Mouse (Mus musculus) mesoderm, embryonic 11.5 days (tissue): ENCODE measurements around the gene Klhl29.

Experiments
- DNase-seq: peaks from one replicate; pipeline ENCODE4 v3.0.0-alpha.2; 2012; ENCODE audit warnings: low read depth, low spot score

Gene Klhl29

DNA sequence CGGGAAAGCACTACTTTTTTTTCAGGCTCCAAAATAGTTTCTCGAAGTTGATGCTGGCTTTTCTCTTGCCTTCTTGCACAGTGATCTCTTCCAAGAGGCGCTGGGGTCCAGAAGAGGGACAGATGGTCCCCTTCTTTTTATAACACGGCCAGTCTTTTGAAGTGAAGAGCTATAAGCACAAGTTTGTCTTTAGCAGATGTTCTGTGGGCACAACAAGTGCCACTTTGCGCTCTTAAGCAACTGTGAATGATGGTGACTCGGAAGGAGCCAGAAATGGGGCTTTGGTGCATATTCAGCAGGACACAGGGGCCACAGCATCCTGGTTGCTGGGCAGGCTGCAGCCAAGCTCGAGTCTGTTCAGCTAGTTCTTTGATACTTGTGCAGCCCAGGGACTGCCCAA is 249.6 kb downstream of the Klhl29 start:
- DNase-seq = no peak

DNA sequence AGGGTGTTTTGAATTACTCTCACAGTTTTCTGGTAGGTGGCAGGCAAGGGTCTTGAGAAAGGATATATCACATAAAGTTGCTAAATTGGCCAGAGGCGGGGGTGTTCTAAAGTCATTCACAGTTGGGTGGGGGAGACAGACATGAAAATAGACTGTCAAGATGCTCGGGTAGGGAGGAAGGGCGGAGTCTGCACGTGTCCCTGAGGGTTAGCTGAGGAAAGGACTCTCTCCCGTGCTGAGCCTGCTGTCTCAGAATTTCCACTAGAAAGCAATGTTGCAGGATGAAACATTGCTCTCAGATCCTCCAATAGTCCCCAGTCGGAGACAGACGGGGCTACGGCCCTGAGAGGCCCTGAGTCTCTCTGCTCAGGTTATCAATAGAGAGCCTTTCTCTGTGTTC is 252.5 kb downstream of the Klhl29 start:
- DNase-seq = no peak

- no peak for DNase-seq
Observed at GRCm38 (mm10) chr12:5120249-5120648, 255.2 kb downstream of the Klhl29 start.

GRCm38 (mm10) chr12:5119726-5120125 is 255.8 kb downstream of the Klhl29 start:
- peak; percentile 94 for DNase-seq

GRCm38 (mm10) chr12:5119286-5119685 is 256.2 kb downstream of the Klhl29 start:
- no peak for DNase-seq

- no peak for DNase-seq
Observed at GRCm38 (mm10) chr12:5116605-5117004, 258.9 kb downstream of the Klhl29 start.

- no peak for DNase-seq
Observed at GRCm38 (mm10) chr12:5114631-5115030, 260.9 kb downstream of the Klhl29 start.

GRCm38 (mm10) chr12:5111343-5111742 is 264.1 kb downstream of the Klhl29 start:
- DNase-seq = peak; percentile 73

- DNase-seq = peak; percentile 33
Observed at GRCm38 (mm10) chr12:5108613-5109012, 266.9 kb downstream of the Klhl29 start.

- no peak for DNase-seq
Observed at GRCm38 (mm10) chr12:5107795-5108194, 267.7 kb downstream of the Klhl29 start.

DNA sequence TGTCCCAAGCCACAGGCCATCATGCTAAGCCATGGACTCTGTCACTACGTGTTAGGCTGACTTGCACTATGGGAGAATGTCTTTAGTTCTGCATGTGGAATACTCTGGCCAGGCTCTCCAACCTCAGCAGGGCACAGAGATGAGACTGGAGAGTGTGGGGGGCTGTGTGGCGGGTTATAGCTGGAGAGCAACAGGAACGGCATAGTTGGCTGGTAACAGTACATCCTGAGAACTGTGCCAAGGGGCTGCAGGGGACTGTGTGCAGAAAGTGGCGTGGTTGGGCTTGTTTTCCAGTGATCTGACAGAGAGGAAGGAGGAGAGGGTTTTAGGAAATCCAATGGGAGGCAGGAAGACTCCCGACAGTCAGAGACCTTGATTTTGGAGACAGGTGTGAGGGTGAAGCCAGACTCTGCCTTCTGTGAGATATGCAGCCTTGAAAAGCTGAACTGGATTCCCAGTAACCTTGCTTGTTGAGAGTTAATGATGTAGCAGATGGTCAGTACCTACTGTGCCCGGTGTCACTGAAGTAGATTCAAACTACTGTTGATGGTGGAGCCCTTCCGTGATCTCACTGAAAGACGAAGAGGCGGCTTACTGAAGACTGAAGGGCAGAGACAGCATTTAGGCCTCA is 270.9 kb downstream of the Klhl29 start:
- no peak for DNase-seq

- no peak for DNase-seq
Observed at GRCm38 (mm10) chr12:5101411-5102024, 274.0 kb downstream of the Klhl29 start.

- no peak for DNase-seq
Observed at GRCm38 (mm10) chr12:5099572-5099971, 275.9 kb downstream of the Klhl29 start.

GRCm38 (mm10) chr12:5088639-5089038 is 286.8 kb downstream of the Klhl29 start:
- no peak for DNase-seq

- DNase-seq = peak; percentile 53
Observed at GRCm38 (mm10) chr12:5087787-5088519, 287.5 kb downstream of the Klhl29 start.

GRCm38 (mm10) chr12:5084714-5085113 is 290.8 kb downstream of the Klhl29 start:
- no peak for DNase-seq

DNA sequence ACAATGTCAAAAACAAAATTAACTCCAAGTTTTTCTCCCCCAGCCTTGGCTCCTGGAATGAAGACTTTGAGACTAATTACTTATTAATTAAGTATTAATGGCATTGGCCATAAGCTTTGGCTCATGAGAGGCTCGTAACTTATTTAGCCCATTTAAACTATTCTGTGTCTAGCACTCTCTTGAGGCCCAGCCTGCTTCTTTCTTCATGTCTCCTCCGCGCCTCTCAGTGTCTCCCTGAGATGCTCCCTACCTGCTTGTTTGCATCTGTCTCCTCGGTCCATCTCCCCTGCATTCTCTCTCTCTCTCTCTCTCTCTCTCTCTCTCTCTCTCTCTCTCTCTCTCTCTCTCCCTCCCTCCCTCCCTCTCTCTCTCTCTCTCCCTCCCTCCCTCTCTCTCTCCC is 294.0 kb downstream of the Klhl29 start:
- no peak for DNase-seq

DNA sequence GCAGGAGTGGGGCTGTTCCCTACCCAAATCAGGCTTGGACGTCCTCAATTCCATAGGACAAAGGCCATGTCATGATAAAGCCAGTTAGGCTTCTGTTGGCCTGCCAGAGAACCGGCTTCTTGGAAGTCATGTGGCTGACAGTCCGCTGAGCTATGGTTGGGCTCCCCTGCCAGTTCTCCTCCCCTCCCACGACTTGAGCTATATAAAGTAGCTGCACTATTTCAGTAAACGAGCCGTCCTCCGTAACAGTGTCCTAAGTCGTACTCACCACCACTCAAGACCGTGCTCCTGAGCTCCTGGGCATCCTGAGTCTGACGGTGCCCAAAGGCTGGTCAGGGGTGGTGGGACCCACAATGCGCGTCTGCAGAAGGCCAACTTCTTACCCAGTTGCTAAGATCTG is 302.3 kb downstream of the Klhl29 start:
- DNase-seq = no peak

GRCm38 (mm10) chr12:5070131-5070530 is 305.4 kb downstream of the Klhl29 start:
- DNase-seq = no peak

- no peak for DNase-seq
Observed at GRCm38 (mm10) chr12:5067590-5067989, 307.9 kb downstream of the Klhl29 start.

DNA sequence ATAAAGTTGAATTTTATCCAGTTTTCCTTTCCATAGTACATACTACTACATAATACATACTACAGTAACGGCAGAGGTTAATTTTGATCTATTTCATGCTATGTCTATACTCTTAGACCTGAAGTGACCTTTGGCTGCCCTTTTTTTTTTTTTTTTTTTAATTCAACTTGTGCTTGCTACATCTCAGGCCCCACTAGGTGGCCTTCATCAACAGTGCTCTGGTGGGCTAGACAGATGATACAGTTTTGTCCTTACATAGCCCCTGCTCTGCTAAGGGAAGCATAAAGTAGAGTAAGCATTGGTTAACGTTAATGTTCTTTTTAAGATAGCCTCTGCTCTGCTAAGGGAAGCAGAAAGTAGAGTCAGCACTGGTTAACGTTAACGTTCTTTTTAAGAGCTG is 327.4 kb downstream of the Klhl29 start:
- DNase-seq = no peak

DNA sequence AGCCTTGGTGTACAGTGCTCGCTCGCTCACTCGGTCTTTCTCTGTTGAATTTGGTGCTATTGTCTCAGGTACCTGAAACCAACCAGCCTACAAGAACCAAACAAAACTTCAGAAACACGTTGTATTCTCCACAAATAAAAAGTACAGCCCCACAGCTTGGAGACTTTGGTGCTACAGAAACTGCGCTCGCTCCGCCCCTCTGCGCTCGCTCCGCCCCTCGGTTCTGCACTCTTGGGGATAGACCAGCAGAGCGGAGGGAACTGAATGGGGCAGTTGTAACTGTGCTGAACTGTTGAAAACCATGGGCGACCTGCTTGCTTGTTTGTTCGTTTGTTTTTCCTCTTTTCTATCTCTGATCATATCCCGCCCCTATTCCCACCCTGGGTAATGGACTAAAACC is 331.3 kb downstream of the Klhl29 start:
- no peak for DNase-seq

- no peak for DNase-seq
Observed at GRCm38 (mm10) chr12:5038008-5038407, 337.5 kb downstream of the Klhl29 start.
